Mouse (Mus musculus) limb, embryonic 10.5 days (tissue): ENCODE data around the gene Tbx10. TPM values are rescaled to one million over a fixed set of nuclear protein-coding genes. Genes with fewer than 3 reads are reported as not detected.
"Not testable (repeated sequence)": the region's sequence is repeated elsewhere in the genome, so short reads cannot be mapped to it uniquely, and the experiment has no call there.

ENCODE experiments used
- DNase-seq: peaks from one replicate; pipeline ENCODE4 v3.0.0-alpha.2; 2017; ENCODE audit warnings: low spot score
- H3K27ac ChIP-seq: fragments of 300-500 bp; sonication (generic); 2 replicates; pipeline ENCODE4 v1.5.1; 2016; ENCODE audit warnings: mild to moderate bottlenecking
- H3K27me3 ChIP-seq: fragments of 300-500 bp; sonication (generic); 2 replicates; pipeline ENCODE4 v1.6.1; 2016; ENCODE audit warnings: low read depth, mild to moderate bottlenecking; ENCODE audit not compliant: poor library complexity, severe bottlenecking
- H3K36me3 ChIP-seq: fragments of 300-500 bp; sonication (generic); 2 replicates; pipeline ENCODE4 v1.6.1; 2016; ENCODE audit warnings: mild to moderate bottlenecking, moderate library complexity
- H3K4me1 ChIP-seq: fragments of 300-500 bp; sonication (generic); 2 replicates; pipeline ENCODE4 v1.6.1; 2016
- H3K4me3 ChIP-seq: fragments of 300-500 bp; sonication (generic); 2 replicates; pipeline ENCODE4 v1.5.1; 2016; ENCODE audit warnings: mild to moderate bottlenecking, moderate library complexity
- H3K9me3 ChIP-seq: fragments of 300-500 bp; sonication (generic); replicated peaks from 2 replicates; pipeline ENCODE4 v1.6.1; 2016; ENCODE audit warnings: mild to moderate bottlenecking
- WGBS: fragments of 180-500 bp; shearing (Covaris S2); methylation state at CpG from one replicate; pipeline ENCODE4 v1.1.7; 2016; 5-methylcytosine and 5-hydroxymethylcytosine counted together
- polyA plus RNA-seq: library from polyadenylated mRNA; unstranded; fragments of >200 nt; fragmentation: Nextera tagmentation; extraction: Ambion mirVana; gene quantifications from 2 replicates; pipeline ENCODE4 v1.2.1, GENCODE M21; 2016

The Tbx10 gene
- polyA plus RNA-seq: 0.10 TPM in 1 of 2 replicates, not detected in the other

- Histone ChIP-seq H3K4me1 (peaks cover 18% of the 10 kb centered on the region), H3K27me3 (0 out of 2 replicates have a peak, but pooled peaks cover 5% of the 10 kb centered on the region), H3K36me3 (no peaks in the 10 kb centered on the region), H3K4me3 (no peak within 1 kb of the TSS), H3K27ac (no peak within 1 kb of the TSS), H3K9me3 (no peaks in the 10 kb centered on the region)
- 54% methylated on average over 5 of the region's 5 CpGs for WGBS
- no peak for DNase-seq
These were observed at the start of gene Tbx10 for GRCm38 (mm10) chr19:3992416-3992815. Gene Tbx10, plus strand, starts transcription at chr19:3992752.

- Histone ChIP-seq H3K36me3 (no peaks in the 10 kb centered on the region), H3K4me3 (0 out of 2 replicates have a peak overlapping the region, but pooled peaks have one; percentile 20), H3K27ac (no peak overlapping the region), H3K4me1 (peaks cover 10% of the 10 kb centered on the region), H3K27me3 (peaks cover 17% of the 10 kb centered on the region), H3K9me3 (no peaks in the 10 kb centered on the region)
- WGBS: 17% methylated on average over 27 of the region's 27 CpGs
- no peak for DNase-seq
These were observed 49.4 kb upstream of the Tbx10 start for GRCm38 (mm10) chr19:3942986-3943735.

- DNase-seq: no peak
- peaks cover 10% of the 10 kb centered on the region for H3K4me1 ChIP-seq
These were observed 46.5 kb upstream of the Tbx10 start for GRCm38 (mm10) chr19:3945872-3946564.

GRCm38 (mm10) chr19:3946715-3947114, 45.8 kb upstream of the Tbx10 start:
- H3K27ac ChIP-seq: no peak overlapping the region
- H3K36me3 ChIP-seq: no peaks in the 10 kb centered on the region
- peak; percentile 66 for DNase-seq
- H3K9me3 ChIP-seq: no peaks in the 10 kb centered on the region
- H3K4me1 ChIP-seq: peaks cover 10% of the 10 kb centered on the region
- WGBS: 13% methylated on average over 2 of the region's 2 CpGs
- peaks cover 22% of the 10 kb centered on the region for H3K27me3 ChIP-seq
- no peak overlapping the region for H3K4me3 ChIP-seq

More at GRCm38 (mm10) chr19:3945872-3946564, 46.5 kb upstream of the Tbx10 start:
- H3K27ac ChIP-seq: no peak overlapping the region
- WGBS: 30% methylated on average over 10 of the region's 10 CpGs
- H3K9me3 ChIP-seq: no peaks in the 10 kb centered on the region
- no peaks in the 10 kb centered on the region for H3K36me3 ChIP-seq
- peaks cover 22% of the 10 kb centered on the region for H3K27me3 ChIP-seq
- no peak overlapping the region for H3K4me3 ChIP-seq

- H3K27me3 ChIP-seq: peaks cover 20% of the 10 kb centered on the region
- no peaks in the 10 kb centered on the region for H3K9me3 ChIP-seq
- no peaks in the 10 kb centered on the region for H3K36me3 ChIP-seq
- no peak for DNase-seq
- 78% methylated on average over 3 of the region's 3 CpGs for WGBS
- H3K4me1 ChIP-seq: peaks cover 9% of the 10 kb centered on the region
- no peak overlapping the region for H3K27ac ChIP-seq
- no peak overlapping the region for H3K4me3 ChIP-seq
These were observed 44.7 kb upstream of the Tbx10 start for GRCm38 (mm10) chr19:3947813-3948212.

- no peak for DNase-seq
- no peaks in the 10 kb centered on the region for H3K36me3 ChIP-seq
- H3K27me3 ChIP-seq: peaks cover 13% of the 10 kb centered on the region; the same call in 1 of the 2 replicates
- H3K9me3 ChIP-seq: no peaks in the 10 kb centered on the region
- no peak overlapping the region for H3K27ac ChIP-seq
- peaks cover 4% of the 10 kb centered on the region for H3K4me1 ChIP-seq
- 73% methylated on average over 14 of the region's 14 CpGs for WGBS
- no peak overlapping the region for H3K4me3 ChIP-seq
These were observed 44.0 kb upstream of the Tbx10 start for GRCm38 (mm10) chr19:3948546-3948945.

GRCm38 (mm10) chr19:3950331-3950730, 42.2 kb upstream of the Tbx10 start:
- Histone ChIP-seq H3K9me3 (no peaks in the 10 kb centered on the region), H3K4me1 (peaks cover 4% of the 10 kb centered on the region), H3K4me3 (no peak overlapping the region), H3K36me3 (no peaks in the 10 kb centered on the region), H3K27me3 (0 out of 2 replicates have a peak, but pooled peaks cover 5% of the 10 kb centered on the region), H3K27ac (no peak overlapping the region)
- 80% methylated on average over 3 of the region's 3 CpGs for WGBS
- DNase-seq: no peak

GRCm38 (mm10) chr19:3951461-3951860, 41.1 kb upstream of the Tbx10 start:
- no peaks in the 10 kb centered on the region for H3K9me3 ChIP-seq

GRCm38 (mm10) chr19:3952099-3952498, 40.5 kb upstream of the Tbx10 start:
- DNase-seq: no peak
- Histone ChIP-seq H3K27ac (no peak overlapping the region), H3K27me3 (0 out of 2 replicates have a peak, but pooled peaks cover 5% of the 10 kb centered on the region), H3K4me1 (no peaks in the 10 kb centered on the region), H3K36me3 (no peaks in the 10 kb centered on the region), H3K4me3 (no peak overlapping the region), H3K9me3 (no peaks in the 10 kb centered on the region)
- WGBS: 54% methylated on average over 1 of the region's 1 CpGs

More at GRCm38 (mm10) chr19:3951461-3951860, 41.1 kb upstream of the Tbx10 start:
- Histone ChIP-seq H3K27me3 (0 out of 2 replicates have a peak, but pooled peaks cover 5% of the 10 kb centered on the region), H3K27ac (no peak overlapping the region), H3K36me3 (no peaks in the 10 kb centered on the region), H3K4me1 (no peaks in the 10 kb centered on the region; the same call in 1 of the 2 replicates), H3K4me3 (no peak overlapping the region)
- DNase-seq: no peak

GRCm38 (mm10) chr19:3955033-3955432, 37.5 kb upstream of the Tbx10 start:
- Histone ChIP-seq H3K9me3 (no peaks in the 10 kb centered on the region), H3K36me3 (no peaks in the 10 kb centered on the region), H3K4me1 (no peaks in the 10 kb centered on the region), H3K27me3 (no peaks in the 10 kb centered on the region), H3K27ac (no peak overlapping the region), H3K4me3 (no peak overlapping the region)
- no peak for DNase-seq
- WGBS: 71% methylated on average over 3 of the region's 3 CpGs

- Histone ChIP-seq H3K4me1 (no peaks in the 10 kb centered on the region), H3K27me3 (no peaks in the 10 kb centered on the region), H3K27ac (no peak overlapping the region), H3K4me3 (no peak overlapping the region), H3K9me3 (no peaks in the 10 kb centered on the region), H3K36me3 (no peaks in the 10 kb centered on the region)
- no peak for DNase-seq
- WGBS: 57% methylated on average over 4 of the region's 4 CpGs
These were observed 36.7 kb upstream of the Tbx10 start for GRCm38 (mm10) chr19:3955804-3956203.

- H3K9me3 ChIP-seq, H3K4me3 ChIP-seq, H3K27me3 ChIP-seq, DNase-seq, H3K36me3 ChIP-seq, H3K27ac ChIP-seq, H3K4me1 ChIP-seq: not testable (repeated sequence)
- WGBS: 87% methylated on average over 5 of the region's 5 CpGs
These were observed 35.1 kb upstream of the Tbx10 start for GRCm38 (mm10) chr19:3957296-3958036.
